Mouse (Mus musculus) spleen, adult 12 weeks (tissue): ENCODE results near the gene Syt16.
A peak's percentile ranks its signal among the peaks of the same experiment; 100 is the strongest.

Source experiments
- DNase-seq: peaks from one replicate; pipeline ENCODE4 v3.0.0; 2022; ENCODE audit warnings: low spot score

Syt16 gene

DNA sequence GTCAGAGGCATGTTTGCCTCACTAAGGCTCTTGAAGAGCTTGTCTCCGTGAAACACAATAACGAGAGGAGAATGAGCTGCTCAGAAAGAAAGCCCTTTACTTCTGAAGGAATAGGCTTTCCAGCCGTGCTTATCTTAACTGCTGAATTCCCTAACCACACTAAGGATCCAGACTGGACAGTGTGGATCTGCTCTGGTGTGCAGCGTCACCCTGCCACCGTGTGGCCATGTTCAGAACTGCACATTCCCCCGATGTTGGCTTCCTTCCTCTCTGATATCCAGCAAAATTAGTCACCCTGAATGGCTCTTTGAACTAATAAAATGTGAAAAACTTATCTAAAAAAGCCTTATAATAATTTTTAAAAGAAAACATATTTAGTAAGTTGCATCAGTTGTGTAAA, 16.3 kb downstream of the Syt16 start:
- DNase-seq = peak; percentile 12

DNA sequence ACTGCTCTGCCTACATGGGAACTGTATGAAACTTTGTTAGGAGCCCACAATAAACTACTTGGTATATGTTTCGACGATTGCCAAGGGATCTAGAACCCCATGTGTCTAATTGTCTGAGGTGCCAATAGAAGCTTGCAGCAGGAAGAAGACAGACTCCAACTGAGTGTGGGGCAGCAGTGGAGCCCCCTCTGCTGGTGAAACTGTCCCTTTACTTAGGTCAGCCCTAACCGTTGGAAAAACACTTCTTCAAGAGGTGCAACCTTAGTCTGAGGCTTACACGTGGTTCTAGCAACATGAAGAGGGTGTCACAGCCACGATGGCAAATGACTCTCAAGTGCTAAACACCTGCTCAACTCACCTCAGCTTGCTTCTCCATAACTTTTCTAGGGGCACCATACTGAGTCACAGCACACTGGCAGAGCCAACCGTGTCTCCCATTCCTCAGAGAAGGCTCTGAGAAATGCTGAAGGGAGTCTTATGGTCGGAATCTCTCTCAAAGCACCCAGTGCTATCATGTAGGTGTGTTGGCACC, 17.3 kb downstream of the Syt16 start:
- no peak for DNase-seq

DNA sequence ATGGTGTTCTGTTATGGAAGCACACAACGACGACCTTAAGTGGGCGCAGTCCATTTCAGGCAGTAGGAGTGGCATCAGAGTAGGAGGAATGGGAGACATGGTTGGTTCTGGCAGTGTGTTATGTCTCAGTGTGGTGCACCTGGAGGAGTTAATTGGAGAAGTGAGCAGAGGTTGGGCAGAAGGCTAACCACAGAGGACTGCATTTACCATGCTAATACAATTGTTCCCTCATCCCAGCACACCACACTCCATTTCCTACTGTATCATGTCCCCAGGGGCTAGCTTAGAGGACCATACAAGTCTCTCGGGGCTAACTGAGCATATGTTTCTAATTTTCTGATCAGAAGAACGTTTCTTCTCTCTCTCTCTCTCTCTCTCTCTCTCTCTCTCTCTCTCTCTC, 18.0 kb downstream of the Syt16 start:
- no peak for DNase-seq

DNA sequence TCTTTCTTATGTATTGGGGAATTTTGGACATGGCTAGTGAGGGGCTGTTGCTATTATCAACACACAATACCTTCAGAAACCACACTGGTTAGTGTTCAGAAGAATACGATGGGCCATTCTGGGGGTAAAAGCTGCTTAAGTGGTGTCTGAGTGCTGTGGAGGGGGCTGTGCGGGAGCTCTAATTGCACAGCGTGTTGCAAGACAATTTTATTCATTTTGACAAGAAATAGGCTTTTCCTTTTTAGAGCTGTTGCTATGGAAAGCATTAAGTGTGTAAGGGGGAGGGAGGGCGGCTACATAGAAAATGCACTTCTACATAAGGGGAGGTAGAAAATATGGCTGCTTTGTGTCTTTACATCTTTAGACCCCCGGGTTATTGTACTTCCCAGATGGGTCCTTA, 25.8 kb downstream of the Syt16 start:
- no peak for DNase-seq

DNA sequence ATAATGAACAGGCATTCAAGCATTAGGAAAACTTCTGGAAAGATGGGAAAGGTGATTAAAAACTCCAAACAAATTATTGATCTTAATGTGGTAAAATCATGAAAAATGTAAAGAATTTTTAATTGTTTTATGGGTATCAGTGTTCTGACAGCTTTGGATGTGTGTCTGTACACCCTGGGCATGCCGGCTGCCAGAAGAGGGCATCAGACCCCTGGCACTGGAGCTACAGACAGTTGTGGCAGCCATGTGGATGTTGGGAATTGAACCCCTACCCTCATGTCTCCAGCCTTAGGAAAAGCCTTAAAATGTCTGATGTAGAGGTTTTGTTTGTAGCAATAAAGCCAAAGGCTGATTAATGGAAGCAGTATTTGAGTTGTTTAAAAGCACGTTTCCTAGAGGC, 27.5 kb downstream of the Syt16 start:
- DNase-seq = no peak

- DNase-seq = no peak
These were observed 45.8 kb downstream of the Syt16 start for GRCm38 (mm10) chr12:74043225-74043624.

GRCm38 (mm10) chr12:74043755-74044154, 46.3 kb downstream of the Syt16 start:
- DNase-seq = no peak

DNA sequence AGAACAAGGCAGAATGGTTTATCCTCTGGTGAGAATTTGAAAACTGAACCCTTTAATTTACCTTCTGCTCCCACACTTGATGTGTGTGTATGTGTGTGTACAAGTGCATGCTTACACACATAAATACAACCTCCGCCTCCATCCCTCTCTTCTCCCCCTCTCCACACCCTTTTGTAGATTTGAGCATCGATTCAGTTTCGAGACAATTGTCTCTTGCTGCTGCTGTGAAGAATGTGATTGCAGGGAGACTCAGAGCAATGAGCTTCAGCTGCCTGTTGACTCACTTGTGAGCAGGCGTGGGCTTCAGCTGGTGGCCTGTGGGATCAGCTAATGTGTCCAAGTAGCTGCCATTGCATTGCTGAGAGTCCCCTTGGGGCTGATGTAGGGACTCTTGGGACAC, 46.8 kb downstream of the Syt16 start:
- no peak for DNase-seq

GRCm38 (mm10) chr12:74055336-74055931, 58.0 kb downstream of the Syt16 start:
- DNase-seq = no peak

GRCm38 (mm10) chr12:74056162-74056561, 58.7 kb downstream of the Syt16 start:
- no peak for DNase-seq

DNA sequence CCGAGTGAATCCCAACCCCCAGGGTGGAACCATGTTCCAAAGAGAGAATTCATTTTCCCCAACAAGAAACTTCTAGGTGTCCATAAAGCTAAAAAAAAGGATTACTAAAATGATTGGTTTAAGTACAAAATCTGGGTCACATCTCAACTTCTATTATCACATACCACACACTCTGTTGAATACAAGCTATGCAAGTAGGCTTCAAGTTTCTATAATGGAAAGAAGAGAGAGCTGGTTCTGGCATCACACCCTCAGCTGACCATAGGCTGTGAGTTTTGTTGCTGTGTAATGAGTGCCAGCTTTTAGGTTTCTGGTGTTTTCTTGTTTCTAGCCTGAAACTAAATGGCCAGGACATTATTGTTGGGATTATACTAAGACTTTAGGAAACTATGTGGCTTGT, 65.1 kb downstream of the Syt16 start:
- no peak for DNase-seq

DNA sequence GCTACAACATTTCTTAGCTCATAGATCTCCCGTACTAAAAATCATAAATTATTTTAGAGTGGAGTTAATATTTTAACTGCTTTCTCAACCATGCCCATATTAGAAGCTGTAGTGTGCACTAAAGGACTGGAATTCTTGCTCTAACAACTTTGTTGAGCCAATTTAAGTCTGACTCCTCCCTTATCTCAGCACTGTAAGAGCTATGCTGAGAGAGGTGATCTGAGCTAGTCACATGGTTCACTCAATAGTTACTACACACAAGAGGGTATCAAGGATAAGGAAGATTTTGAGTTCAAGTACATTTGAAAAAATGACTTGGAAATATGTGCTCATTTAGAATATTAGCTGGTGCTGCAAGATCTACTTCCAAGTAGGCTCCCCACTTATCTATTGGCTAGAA, 71.5 kb downstream of the Syt16 start:
- DNase-seq = no peak

- DNase-seq = no peak
These were observed 78.1 kb downstream of the Syt16 start for GRCm38 (mm10) chr12:74075590-74075989.

- DNase-seq = no peak
These were observed 78.6 kb downstream of the Syt16 start for GRCm38 (mm10) chr12:74076091-74076490.

GRCm38 (mm10) chr12:74081122-74081521, 83.7 kb downstream of the Syt16 start:
- DNase-seq = no peak

DNA sequence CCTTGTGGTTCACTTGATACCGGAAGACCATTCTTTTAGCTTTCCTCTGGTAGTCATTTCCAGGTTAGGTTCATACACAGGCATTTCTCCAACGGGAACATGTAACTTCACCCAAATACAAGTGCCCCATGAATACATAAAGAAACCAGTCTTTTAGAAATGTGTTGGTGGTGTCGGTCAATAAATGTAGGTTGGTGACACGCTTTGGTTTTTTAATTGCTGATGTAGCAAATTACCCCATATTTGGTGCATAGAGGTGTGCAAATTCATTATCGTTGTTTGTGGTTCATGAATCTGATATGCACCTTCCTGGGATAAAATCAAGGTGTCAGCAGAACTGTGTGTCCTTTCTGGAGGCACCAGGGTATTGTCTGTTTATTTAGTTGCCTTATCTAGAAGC, 86.9 kb downstream of the Syt16 start:
- DNase-seq = no peak

GRCm38 (mm10) chr12:74087086-74087485, 89.6 kb downstream of the Syt16 start:
- no peak for DNase-seq

- no peak for DNase-seq
These were observed 92.1 kb downstream of the Syt16 start for GRCm38 (mm10) chr12:74089342-74090131.

GRCm38 (mm10) chr12:74092546-74092945, 95.1 kb downstream of the Syt16 start:
- DNase-seq = no peak

- no peak for DNase-seq
These were observed 95.6 kb downstream of the Syt16 start for GRCm38 (mm10) chr12:74093110-74093509.

DNA sequence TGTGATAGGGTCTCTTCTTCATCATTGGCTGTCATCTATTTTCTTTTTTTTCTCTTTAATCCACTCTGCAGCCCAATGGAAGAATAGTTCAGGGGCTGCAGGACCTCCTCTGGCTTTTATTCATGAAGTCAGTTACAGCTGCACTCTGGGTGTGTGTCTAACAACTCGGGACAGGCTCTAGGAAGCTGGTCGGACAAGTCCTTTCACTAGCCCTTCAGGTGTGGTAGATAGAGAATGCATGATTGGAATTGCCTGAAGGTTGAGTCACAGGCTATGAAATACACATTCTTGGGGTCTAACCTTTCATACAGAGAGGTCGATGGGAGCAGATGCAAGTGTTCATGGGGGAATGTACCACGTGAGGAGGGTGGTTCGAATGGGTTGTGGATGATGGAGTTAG, 97.2 kb downstream of the Syt16 start:
- DNase-seq = no peak

GRCm38 (mm10) chr12:74098572-74099290, 101.3 kb downstream of the Syt16 start:
- no peak for DNase-seq
